Mouse (Mus musculus) small intestine, adult 10 weeks (tissue): ENCODE measurements around the gene Gna13. TPM values are rescaled to one million over a fixed set of nuclear protein-coding genes. Genes with fewer than 3 reads are reported as not detected.

Experiments
- polyA plus RNA-seq: library from polyadenylated mRNA; stranded (reverse); fragments of 350-450 nt; fragmentation: Illumina TruSeq; extraction: RNeasy Lipid Tissue Mini Kit (QIAGEN cat#74804); gene quantifications from one replicate; pipeline ENCODE4 v1.2.3, GENCODE M21; 2014; ENCODE audit warnings: low replicate concordance

The Gna13 gene
- 63.9 TPM for polyA plus RNA-seq

DNA sequence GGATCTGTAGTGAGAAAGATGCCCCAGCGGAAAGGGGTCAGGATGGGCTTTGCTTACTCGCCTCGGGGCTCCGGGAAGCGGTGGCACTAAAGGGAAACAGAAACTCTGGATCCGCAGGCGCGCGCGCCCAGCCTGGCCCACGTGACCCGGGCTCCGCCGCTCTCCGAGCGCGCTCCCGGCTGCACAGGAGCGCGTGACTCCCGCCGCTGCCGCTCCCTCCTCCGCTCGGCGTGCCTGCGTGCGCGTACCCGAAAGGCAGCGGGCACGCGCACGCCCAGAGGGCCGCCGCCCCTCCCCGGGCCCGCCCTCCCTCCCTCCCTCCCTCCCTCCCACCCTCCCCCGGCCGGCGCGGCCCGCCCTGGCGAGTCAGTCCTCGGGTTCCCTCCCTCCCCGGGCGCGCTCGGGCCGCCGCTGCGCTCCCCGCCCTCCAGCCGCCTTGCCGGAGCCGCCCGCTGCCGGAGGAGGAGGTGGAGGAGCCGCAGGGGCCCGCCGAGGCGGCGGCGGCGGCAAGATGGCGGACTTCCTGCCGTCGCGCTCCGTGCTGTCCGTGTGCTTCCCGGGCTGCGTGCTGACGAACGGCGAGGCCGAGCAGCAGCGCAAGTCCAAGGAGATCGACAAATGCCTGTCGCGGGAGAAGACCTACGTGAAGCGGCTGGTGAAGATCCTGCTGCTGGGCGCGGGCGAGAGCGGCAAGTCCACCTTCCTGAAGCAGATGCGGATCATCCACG is at the start of gene Gna13:
Gene Gna13, plus strand, starts transcription at position 369 of the 728 bp plus-strand sequence.

DNA sequence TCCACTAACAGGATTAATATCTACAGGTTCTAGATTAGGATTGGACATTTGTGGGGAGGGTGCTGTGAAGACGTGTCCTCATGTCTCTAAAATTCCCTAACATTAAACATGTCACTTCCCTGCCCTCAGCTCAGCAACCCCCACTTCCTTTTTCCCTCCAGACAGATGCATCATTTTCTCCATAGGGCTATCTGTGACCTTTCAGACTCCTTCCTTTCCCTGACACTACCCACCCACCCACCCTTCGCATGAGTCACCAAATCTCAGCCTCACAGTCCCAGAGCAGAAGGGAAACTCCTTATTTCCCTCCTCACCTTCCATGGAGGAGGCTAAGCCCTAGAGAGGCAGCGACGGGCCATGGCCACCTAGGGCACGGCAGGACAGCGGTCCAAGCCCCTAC is 51.0 kb downstream of the Gna13 start, which contains the start of gene 9930022D16Rik:
Gene 9930022D16Rik, plus strand, starts transcription at position 301 of the 400 bp plus-strand sequence.

GRCm38 (mm10) chr11:109425392-109426271 is 63.0 kb downstream of the Gna13 start, which contains the start of gene Amz2:
Amz2 (plus strand) TSS chr11:109425946.

Other genes with a start within 250 kb of the Gna13 start
- gene E030025P04Rik, start 218.5 kb upstream of the Gna13 start, polyA plus RNA-seq: not detected
- gene Rgs9, start 64.7 kb upstream of the Gna13 start, polyA plus RNA-seq: 1.8 TPM
- not detected for gene 9930022D16Rik, start 51.1 kb downstream of the Gna13 start, polyA plus RNA-seq
- 20.6 TPM for gene Amz2, start 63.1 kb downstream of the Gna13 start, polyA plus RNA-seq
- gene Arsg, start 110.5 kb downstream of the Gna13 start, polyA plus RNA-seq: 12.9 TPM
- 92.4 TPM for gene Slc16a6, start 110.8 kb downstream of the Gna13 start, polyA plus RNA-seq
- gene Wipi1, start 249.1 kb downstream of the Gna13 start, polyA plus RNA-seq: 14.5 TPM